Mouse (Mus musculus) limb, embryonic 12.5 days (tissue): ENCODE measurements at regions not wholly inside any gene's neighbourhood (a gene's known extent, or its start where the extent isn't known, plus 50 kb on each side); places are given as distances from the start of the nearest gene placed in this dataset.

Source experiments
- ATAC-seq: fragments of 200-750 bp; cut with Nextera tagmentation; 2 replicates; pipeline ENCODE4 v1.8.0; 2017; ENCODE audit warnings: low read depth, moderate TSS enrichment; ENCODE audit not compliant: insufficient number of reproducible peaks, insufficient read depth, low FRiP score, low TSS enrichment
- H3K27ac ChIP-seq: fragments of 300-500 bp; sonication (generic); 2 replicates; pipeline ENCODE4 v1.5.1; 2016; ENCODE audit warnings: mild to moderate bottlenecking, moderate library complexity
- H3K27me3 ChIP-seq: fragments of 300-500 bp; sonication (generic); 2 replicates; pipeline ENCODE4 v1.6.1; 2016; ENCODE audit warnings: mild to moderate bottlenecking, moderate library complexity
- H3K36me3 ChIP-seq: fragments of 300-500 bp; sonication (generic); 2 replicates; pipeline ENCODE4 v1.6.1; 2016; ENCODE audit warnings: mild to moderate bottlenecking, moderate library complexity
- H3K4me1 ChIP-seq: fragments of 300-500 bp; sonication (generic); replicated peaks from 2 replicates; pipeline ENCODE4 v1.6.1; 2016
- H3K4me2 ChIP-seq: fragments of 300-500 bp; sonication (generic); 2 replicates; pipeline ENCODE4 v1.6.1; 2016; ENCODE audit warnings: mild to moderate bottlenecking, moderate library complexity
- H3K4me3 ChIP-seq: fragments of 300-500 bp; sonication (generic); replicated peaks from 2 replicates; pipeline ENCODE4 v1.5.1; 2016; ENCODE audit warnings: mild to moderate bottlenecking
- H3K9ac ChIP-seq: fragments of 300-500 bp; sonication (generic); replicated peaks from 2 replicates; pipeline ENCODE4 v1.6.1; 2016; ENCODE audit warnings: mild to moderate bottlenecking, moderate library complexity
- H3K9me3 ChIP-seq: fragments of 300-500 bp; sonication (generic); 2 replicates; pipeline ENCODE4 v1.6.1; 2016; ENCODE audit warnings: mild to moderate bottlenecking, moderate library complexity
- WGBS: fragments of 180-500 bp; shearing (Covaris S2); methylation state at CpG from one replicate; pipeline ENCODE4 v1.1.7; 2016; 5-methylcytosine and 5-hydroxymethylcytosine counted together

- H3K4me3 ChIP-seq: no peak overlapping the region
- H3K36me3 ChIP-seq: no peaks in the 10 kb centered on the region
- no peaks in the 10 kb centered on the region for H3K9me3 ChIP-seq
- 50% methylated on average over 3 of the region's 3 CpGs for WGBS
- peaks cover 4% of the 10 kb centered on the region; the same call in 1 of the 2 replicates for H3K27me3 ChIP-seq
- H3K4me2 ChIP-seq: no peak overlapping the region
- no peak overlapping the region for H3K27ac ChIP-seq
- no peak overlapping the region for H3K9ac ChIP-seq
- peaks cover 11% of the 10 kb centered on the region for H3K4me1 ChIP-seq
- no peak for ATAC-seq
These were observed 54.0 kb upstream of the Jade2 start for GRCm38 (mm10) chr11:51911481-51911880.

- Histone ChIP-seq H3K27me3 (0 out of 2 replicates have a peak, but pooled peaks cover 4% of the 10 kb centered on the region), H3K9me3 (no peaks in the 10 kb centered on the region), H3K4me3 (no peak overlapping the region), H3K36me3 (no peaks in the 10 kb centered on the region), H3K4me1 (peaks cover 16% of the 10 kb centered on the region), H3K4me2 (peak overlapping the region; percentile 58), H3K27ac (no peak overlapping the region), H3K9ac (peak overlapping the region; percentile 47; the same call in 1 of the 2 replicates)
- ATAC-seq: no peak
- 15% methylated on average over 8 of the region's 8 CpGs for WGBS
These were observed 51.8 kb upstream of the Cdkn2aipnl start for GRCm38 (mm10) chr11:51915656-51916032.

DNA sequence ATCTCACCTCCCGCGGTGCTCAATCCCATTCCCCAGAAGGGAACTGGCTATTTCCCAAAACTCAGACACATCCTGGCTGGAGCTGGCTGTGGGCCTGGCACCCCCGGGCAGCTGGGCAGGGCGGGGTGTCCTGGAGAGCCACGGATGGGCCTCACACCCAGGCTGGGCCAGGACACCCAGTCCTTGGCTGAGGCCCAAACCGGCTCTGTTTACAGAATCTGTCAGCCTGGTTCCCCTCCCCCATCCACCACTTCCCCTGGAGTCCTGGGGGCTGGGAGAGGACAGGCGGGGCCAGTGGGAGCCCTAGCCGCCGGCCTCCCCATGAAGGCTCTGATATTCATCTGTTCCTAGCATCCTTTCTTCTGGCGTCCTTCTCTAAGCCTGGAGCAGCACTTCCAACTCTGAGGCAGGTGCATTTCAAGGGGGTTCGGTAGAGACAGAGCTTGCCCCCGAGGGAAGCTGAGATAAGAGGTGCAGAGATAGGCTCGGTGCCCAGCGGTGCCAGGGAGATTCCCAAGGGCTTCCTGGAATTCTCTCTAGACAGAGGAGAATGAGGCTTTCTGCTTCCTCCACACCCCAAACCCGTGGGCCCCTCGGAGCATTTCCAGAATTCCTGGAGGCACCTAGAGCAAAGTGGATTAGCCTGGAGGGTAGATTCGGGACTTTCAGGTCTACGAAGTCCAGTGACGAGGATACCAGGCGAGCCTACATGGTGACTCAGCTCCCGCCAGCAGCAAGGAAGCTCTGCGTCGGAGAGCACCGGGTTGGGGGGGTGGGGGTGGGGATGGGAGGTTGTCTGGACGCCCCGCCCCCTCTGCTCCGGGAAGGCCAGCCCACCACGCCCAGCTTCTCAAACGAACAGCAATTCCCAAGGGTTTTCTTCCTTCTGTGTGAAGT lies 51.2 kb upstream of the Cdkn2aipnl start:
- Histone ChIP-seq H3K27me3 (0 out of 2 replicates have a peak, but pooled peaks cover 4% of the 10 kb centered on the region), H3K9me3 (no peaks in the 10 kb centered on the region), H3K27ac (0 out of 2 replicates have a peak overlapping the region, but pooled peaks have one; percentile 41), H3K36me3 (no peaks in the 10 kb centered on the region), H3K4me1 (peaks cover 16% of the 10 kb centered on the region), H3K9ac (peak overlapping the region; percentile 47; the same call in 1 of the 2 replicates), H3K4me2 (peak overlapping the region; percentile 58), H3K4me3 (peak overlapping the region; percentile 26)
- ATAC-seq: peak; percentile 68; the same call in 1 of the 2 replicates
- WGBS: under 1% methylated on average over 29 of the region's 29 CpGs
